Mouse (Mus musculus): ENCODE data around the gene Pde3b. TPM values are rescaled to one million over a fixed set of nuclear protein-coding genes. Genes with fewer than 3 reads are reported as not detected.
A peak's percentile ranks its signal among the peaks of the same experiment; 100 is the strongest.

Gene Pde3b
- polyA plus RNA-seq, 1 experiment = 5.5 TPM

DNA sequence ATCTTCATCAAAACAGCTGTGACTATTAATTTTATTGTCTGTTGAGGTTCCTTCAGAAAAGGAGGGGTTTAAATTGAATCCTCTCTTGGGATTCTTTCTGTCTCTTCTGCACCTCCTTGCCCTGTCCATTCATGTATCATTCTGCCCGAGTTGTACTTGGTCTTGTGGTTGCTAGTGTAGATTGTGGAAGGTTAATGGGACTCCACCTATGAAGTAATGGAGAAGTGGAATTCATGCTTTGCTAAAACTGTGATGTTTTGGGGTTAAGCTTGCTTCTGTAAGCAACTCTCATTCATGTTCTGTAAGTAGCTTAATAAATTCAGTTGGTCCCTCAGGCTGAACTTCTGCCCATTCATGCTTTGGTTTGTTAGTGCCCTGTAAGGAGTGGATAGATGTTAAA is 59.8 kb downstream of the Pde3b start:
- TF ChIP-seq POLR2A (IDR thresholded peaks at IDR 0.05; ENCODE audit: borderline replicate concordance, extremely low read depth, low read depth, low read length) (no peak), CTCF (IDR thresholded peaks at IDR 0.05; ENCODE audit: insufficient read depth, low read length) (no peak)
- Histone ChIP-seq H3K4me1 (ENCODE audit: control insufficient read depth, insufficient read depth, low read length) (no peaks in the 10 kb centered on the region), H3K4me3 (replicated peaks; ENCODE audit: extremely low read depth, low read depth, low read length) (no peak overlapping the region)
- no peak for DNase-seq
- 77% methylated on average over 1 of the region's 1 CpGs for WGBS

DNA sequence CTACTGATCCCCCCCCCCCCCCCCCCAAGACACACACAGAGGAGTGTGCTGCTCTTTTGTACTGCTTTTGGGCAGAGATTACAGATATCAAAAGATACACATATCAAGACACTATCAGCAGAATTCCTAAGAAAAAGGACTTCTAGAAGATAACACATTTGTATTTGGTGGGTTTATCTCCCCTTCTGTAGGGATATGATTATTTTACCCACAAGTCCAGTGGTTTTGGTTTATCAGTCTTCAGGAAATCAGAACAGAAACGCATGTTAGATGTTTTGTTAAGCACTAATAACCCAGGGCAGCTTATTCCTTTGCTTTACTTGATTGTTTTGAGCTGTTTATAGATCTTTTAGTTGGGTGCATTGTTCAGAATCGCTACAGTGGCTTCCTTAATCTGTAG is 62.8 kb downstream of the Pde3b start:
- TF ChIP-seq POLR2A (IDR thresholded peaks at IDR 0.05; ENCODE audit: borderline replicate concordance, extremely low read depth, low read depth, low read length) (no peak), CTCF (IDR thresholded peaks at IDR 0.05; ENCODE audit: insufficient read depth, low read length) (no peak)
- no peak overlapping the region for H3K4me3 ChIP-seq (replicated peaks; ENCODE audit: extremely low read depth, low read depth, low read length)
- no peaks in the 10 kb centered on the region for H3K4me1 ChIP-seq (ENCODE audit: control insufficient read depth, insufficient read depth, low read length)
- WGBS = 53% methylated on average over 2 of the region's 2 CpGs
- DNase-seq = no peak

DNA sequence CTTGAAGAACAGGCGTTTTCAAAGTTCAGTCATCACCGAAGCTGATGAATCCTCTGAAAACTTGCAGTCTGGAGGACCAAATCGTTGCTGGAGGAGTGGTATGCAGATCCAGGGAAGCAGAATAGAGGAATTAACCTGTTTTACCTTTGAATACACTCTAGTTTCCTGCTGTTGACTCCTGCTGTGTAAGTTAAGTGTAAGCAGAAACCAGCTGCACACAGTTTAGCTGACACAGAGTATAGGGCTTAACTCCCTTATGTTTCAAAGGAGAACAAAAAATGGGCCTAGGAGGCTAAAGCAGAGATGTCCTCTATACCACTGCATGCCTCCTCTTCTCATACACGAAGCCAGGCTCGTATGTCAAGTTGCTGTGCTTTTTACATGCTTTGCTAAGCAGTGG is 63.8 kb downstream of the Pde3b start:
- DNase-seq = no peak
- Histone ChIP-seq H3K4me3 (replicated peaks; ENCODE audit: extremely low read depth, low read depth, low read length) (no peak overlapping the region), H3K4me1 (ENCODE audit: control insufficient read depth, insufficient read depth, low read length) (no peaks in the 10 kb centered on the region)
- 69% methylated on average over 5 of the region's 5 CpGs for WGBS
- TF ChIP-seq POLR2A (IDR thresholded peaks at IDR 0.05; ENCODE audit: borderline replicate concordance, extremely low read depth, low read depth, low read length) (no peak), CTCF (IDR thresholded peaks at IDR 0.05; ENCODE audit: insufficient read depth, low read length) (no peak)

DNA sequence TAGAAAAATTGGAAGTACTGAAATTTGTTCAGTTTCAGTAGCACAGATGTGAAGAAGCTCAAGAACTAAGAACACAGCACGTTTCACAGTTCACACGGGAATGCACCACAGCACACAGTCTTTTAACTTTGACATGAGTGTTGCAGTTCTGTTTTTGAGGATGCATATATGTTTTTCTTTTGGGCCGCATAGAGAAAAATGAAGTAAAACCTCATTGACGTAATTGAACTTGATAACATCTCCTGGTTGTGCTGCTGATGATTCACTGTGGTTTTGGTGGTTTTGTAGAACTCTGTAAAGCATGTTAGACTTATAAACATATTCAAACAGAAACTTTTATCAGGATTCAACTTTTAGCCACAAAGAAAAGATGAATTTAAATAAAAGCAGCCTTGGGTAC is 64.7 kb downstream of the Pde3b start:
- TF ChIP-seq POLR2A (IDR thresholded peaks at IDR 0.05; ENCODE audit: borderline replicate concordance, extremely low read depth, low read depth, low read length) (no peak), CTCF (IDR thresholded peaks at IDR 0.05; ENCODE audit: insufficient read depth, low read length) (no peak)
- Histone ChIP-seq H3K4me3 (replicated peaks; ENCODE audit: extremely low read depth, low read depth, low read length) (no peak overlapping the region), H3K4me1 (ENCODE audit: control insufficient read depth, insufficient read depth, low read length) (no peaks in the 10 kb centered on the region)
- DNase-seq = no peak
- WGBS = 73% methylated on average over 4 of the region's 4 CpGs

DNA sequence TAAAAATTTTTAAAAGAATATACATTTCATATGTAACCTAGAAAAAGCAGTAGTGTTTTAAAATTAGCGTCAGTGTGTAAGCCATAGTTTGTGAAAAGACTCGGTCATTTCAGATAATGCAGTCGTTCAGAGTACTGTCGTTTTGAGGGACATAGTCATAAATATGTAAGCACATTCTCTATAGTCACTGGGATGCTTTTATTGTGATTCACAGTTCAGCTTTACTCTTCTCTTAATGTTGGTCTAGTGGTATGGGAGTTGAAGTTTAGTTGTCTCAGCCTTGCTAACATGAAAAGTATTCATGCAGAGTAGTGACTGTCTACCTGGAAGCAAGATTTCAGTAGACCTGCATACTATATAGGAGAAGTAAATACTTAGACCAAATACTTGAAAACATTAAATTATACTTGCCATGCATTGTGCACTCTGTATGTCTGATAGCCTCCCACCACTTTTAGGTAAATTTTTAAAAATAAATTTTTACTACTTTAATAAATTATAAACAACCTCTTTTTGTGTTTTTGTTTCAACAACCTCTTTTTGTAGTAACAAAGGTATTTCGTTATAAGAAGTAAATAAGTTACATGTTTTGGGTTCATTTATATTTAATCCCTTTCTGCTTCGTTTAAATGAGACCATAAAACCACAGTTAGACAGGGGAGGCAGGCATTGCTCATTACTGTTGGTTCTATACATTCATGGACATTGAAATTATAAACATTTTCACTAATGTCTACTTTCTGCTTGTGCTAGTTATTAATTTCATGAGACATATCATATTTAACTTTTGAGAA is 65.3 kb downstream of the Pde3b start:
- Histone ChIP-seq H3K4me3 (replicated peaks; ENCODE audit: extremely low read depth, low read depth, low read length) (no peak overlapping the region), H3K4me1 (ENCODE audit: control insufficient read depth, insufficient read depth, low read length) (no peaks in the 10 kb centered on the region)
- DNase-seq = no peak
- WGBS = 73% methylated on average over 6 of the region's 6 CpGs
- TF ChIP-seq POLR2A (IDR thresholded peaks at IDR 0.05; ENCODE audit: borderline replicate concordance, extremely low read depth, low read depth, low read length) (no peak), CTCF (IDR thresholded peaks at IDR 0.05; ENCODE audit: insufficient read depth, low read length) (no peak)

DNA sequence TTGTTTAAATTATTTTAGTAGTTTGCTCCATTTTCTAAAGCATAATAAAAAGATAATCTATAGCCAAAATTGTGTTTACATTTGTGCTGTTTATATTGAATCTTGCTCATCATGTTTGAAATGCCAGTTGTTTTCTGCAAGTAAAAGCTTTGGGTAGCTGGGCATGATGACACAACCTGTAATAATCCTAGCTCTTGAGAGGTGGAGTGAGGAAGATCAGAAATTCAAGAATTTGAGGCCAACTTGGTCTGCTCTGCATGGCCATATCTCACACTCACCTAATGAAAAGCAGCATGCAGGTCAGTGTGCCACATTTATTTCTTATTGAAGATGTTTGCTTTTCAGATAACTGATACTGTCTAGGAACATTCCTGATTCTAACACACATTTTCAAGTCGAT is 65.9 kb downstream of the Pde3b start:
- TF ChIP-seq POLR2A (IDR thresholded peaks at IDR 0.05; ENCODE audit: borderline replicate concordance, extremely low read depth, low read depth, low read length) (no peak), CTCF (IDR thresholded peaks at IDR 0.05; ENCODE audit: insufficient read depth, low read length) (no peak)
- Histone ChIP-seq H3K4me1 (ENCODE audit: control insufficient read depth, insufficient read depth, low read length) (no peaks in the 10 kb centered on the region), H3K4me3 (replicated peaks; ENCODE audit: extremely low read depth, low read depth, low read length) (no peak overlapping the region)
- DNase-seq = no peak
- WGBS = 27% methylated on average over 1 of the region's 1 CpGs

DNA sequence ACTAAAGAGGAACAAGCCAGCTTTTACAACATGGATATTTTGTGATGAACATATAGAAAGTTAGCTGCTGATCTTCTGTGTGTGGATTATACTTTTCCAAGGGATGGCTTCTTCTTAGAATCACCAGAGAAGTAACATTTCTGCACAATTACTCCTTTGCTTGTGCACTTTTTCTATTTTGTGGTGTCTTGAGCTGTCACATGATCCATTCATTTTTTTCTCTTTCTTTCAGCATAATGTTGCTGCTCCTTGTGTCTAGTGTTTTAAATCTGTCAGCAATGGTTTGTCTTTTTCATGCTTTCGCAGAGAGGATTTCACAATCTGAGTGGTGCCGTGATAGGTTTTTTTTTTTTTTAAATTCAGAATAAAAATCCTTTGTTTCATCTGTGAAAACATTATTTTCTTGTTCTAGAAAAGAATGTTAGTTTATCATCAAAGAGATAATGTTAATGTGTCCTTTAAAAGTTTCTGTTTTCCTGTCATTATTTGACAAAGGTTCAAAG is 66.4 kb downstream of the Pde3b start:
- DNase-seq = no peak
- WGBS = 72% methylated on average over 2 of the region's 2 CpGs
- TF ChIP-seq POLR2A (IDR thresholded peaks at IDR 0.05; ENCODE audit: borderline replicate concordance, extremely low read depth, low read depth, low read length) (no peak), CTCF (IDR thresholded peaks at IDR 0.05; ENCODE audit: insufficient read depth, low read length) (no peak)
- no peaks in the 10 kb centered on the region for H3K4me1 ChIP-seq (ENCODE audit: control insufficient read depth, insufficient read depth, low read length)
- no peak overlapping the region for H3K4me3 ChIP-seq (replicated peaks; ENCODE audit: extremely low read depth, low read depth, low read length)

DNA sequence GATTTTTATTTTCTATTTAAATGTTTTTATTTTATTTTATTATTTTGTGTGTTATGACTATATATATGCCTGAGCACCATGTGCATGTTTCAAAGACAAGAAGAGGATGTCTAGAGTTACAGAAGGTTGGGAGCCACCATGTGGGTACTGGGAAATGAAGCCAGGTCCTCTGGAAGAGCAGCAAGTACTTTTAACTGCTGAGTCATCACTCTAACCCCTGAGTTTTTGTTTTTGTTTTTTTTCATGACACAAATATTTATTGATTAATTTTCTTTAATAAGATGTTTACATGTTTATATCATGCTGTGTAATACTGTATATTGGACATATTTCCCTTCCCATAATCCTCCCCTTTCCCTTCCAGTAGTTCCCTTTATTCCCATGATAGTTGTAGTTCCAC is 77.5 kb downstream of the Pde3b start:
- TF ChIP-seq CTCF (IDR thresholded peaks at IDR 0.05; ENCODE audit: insufficient read depth, low read length) (no peak), POLR2A (IDR thresholded peaks at IDR 0.05; ENCODE audit: borderline replicate concordance, extremely low read depth, low read depth, low read length) (no peak)
- no peak for DNase-seq
- H3K4me3 ChIP-seq (replicated peaks; ENCODE audit: extremely low read depth, low read depth, low read length) = no peak overlapping the region
- H3K4me1 ChIP-seq (ENCODE audit: control insufficient read depth, insufficient read depth, low read length) = no peaks in the 10 kb centered on the region

DNA sequence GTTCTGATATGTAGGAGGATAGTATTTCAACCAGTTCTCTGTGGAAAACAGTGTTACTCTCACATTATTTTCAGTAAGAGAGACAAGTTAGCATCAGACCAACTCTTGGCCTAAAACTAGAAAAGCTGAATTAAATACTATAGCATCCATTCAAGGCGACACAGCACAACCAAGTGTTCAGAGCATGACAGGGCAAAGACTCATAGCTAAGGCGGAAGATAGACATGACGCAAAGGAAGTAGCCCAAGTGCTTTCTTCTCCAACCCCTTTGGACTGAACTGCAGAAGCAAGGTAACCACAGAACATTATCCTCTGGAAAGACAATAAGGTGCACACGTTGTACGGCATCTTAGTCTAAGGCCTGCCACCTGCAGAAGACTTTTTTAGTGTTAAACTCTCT is 79.0 kb downstream of the Pde3b start:
- no peak for DNase-seq
- WGBS = 86% methylated on average over 5 of the region's 5 CpGs
- no peak overlapping the region for H3K4me3 ChIP-seq (replicated peaks; ENCODE audit: extremely low read depth, low read depth, low read length)
- no peak for TF ChIP-seq CTCF (IDR thresholded peaks at IDR 0.05; ENCODE audit: insufficient read depth, low read length)
- no peak for TF ChIP-seq POLR2A (IDR thresholded peaks at IDR 0.05; ENCODE audit: borderline replicate concordance, extremely low read depth, low read depth, low read length)
- no peaks in the 10 kb centered on the region for H3K4me1 ChIP-seq (ENCODE audit: control insufficient read depth, insufficient read depth, low read length)

DNA sequence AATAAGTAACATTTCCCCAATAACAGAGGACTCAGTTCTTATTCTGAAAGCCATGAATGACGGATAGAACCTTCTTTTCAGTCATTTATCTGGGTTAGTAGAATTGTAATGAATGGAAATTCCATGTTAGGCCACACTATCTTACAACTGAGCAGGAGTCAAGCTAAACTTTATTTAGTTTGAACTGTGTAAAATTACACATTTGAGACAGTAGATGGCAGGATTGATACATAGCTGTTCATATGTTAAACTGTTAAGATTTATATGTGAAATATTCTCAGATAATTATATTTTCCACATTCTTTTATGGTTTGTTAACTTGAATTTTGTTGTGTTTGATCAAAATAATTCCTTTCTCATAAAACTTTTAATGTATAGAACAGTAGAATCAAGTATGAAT is 84.2 kb downstream of the Pde3b start:
- 80% methylated on average over 1 of the region's 1 CpGs for WGBS
- DNase-seq = no peak
- H3K4me3 ChIP-seq (replicated peaks; ENCODE audit: extremely low read depth, low read depth, low read length) = no peak overlapping the region
- no peaks in the 10 kb centered on the region for H3K4me1 ChIP-seq (ENCODE audit: control insufficient read depth, insufficient read depth, low read length)
- TF ChIP-seq CTCF (IDR thresholded peaks at IDR 0.05; ENCODE audit: insufficient read depth, low read length) = peak; percentile 31; the same call in 1 of the 2 replicates
- TF ChIP-seq POLR2A (IDR thresholded peaks at IDR 0.05; ENCODE audit: borderline replicate concordance, extremely low read depth, low read depth, low read length) = no peak

Data from lung, adult 2 months (tissue).